Mouse (Mus musculus): ENCODE measurements around the gene Tcf21.

Tcf21 gene

GRCm38 (mm10) chr10:22819871-22820590, at the start of gene Tcf21:
Gene Tcf21, minus strand, starts transcription at chr10:22820174.
- no peak for DNase-seq (ENCODE audit: low read depth, low spot score)

GRCm38 (mm10) chr10:22868386-22868918, 48.5 kb upstream of the Tcf21 start:
- no peak for DNase-seq (ENCODE audit: low read depth, low spot score)

- DNase-seq (ENCODE audit: low read depth, low spot score) = no peak
Observed at GRCm38 (mm10) chr10:22867210-22867609, 47.2 kb upstream of the Tcf21 start.

GRCm38 (mm10) chr10:22858111-22858510, 38.1 kb upstream of the Tcf21 start:
- peak; percentile 4 for DNase-seq (ENCODE audit: low read depth, low spot score)

- no peak for DNase-seq (ENCODE audit: low read depth, low spot score)
Observed at GRCm38 (mm10) chr10:22854330-22854729, 34.4 kb upstream of the Tcf21 start.

GRCm38 (mm10) chr10:22845351-22845750, 25.4 kb upstream of the Tcf21 start:
- no peak for DNase-seq (ENCODE audit: low read depth, low spot score)

GRCm38 (mm10) chr10:22844731-22845130, 24.8 kb upstream of the Tcf21 start:
- DNase-seq (ENCODE audit: low read depth, low spot score) = no peak

GRCm38 (mm10) chr10:22843440-22844361, 23.7 kb upstream of the Tcf21 start:
- no peak for DNase-seq (ENCODE audit: low read depth, low spot score)

GRCm38 (mm10) chr10:22842781-22843439, 22.9 kb upstream of the Tcf21 start:
- DNase-seq (ENCODE audit: low read depth, low spot score) = no peak

GRCm38 (mm10) chr10:22842113-22842512, 22.1 kb upstream of the Tcf21 start:
- DNase-seq (ENCODE audit: low read depth, low spot score) = no peak

GRCm38 (mm10) chr10:22826244-22826643, 6.3 kb upstream of the Tcf21 start:
- no peak for DNase-seq (ENCODE audit: low read depth, low spot score)

- no peak for DNase-seq (ENCODE audit: low read depth, low spot score)
Observed at GRCm38 (mm10) chr10:22822896-22823295, 2.9 kb upstream of the Tcf21 start.

GRCm38 (mm10) chr10:22822486-22822885, 2.5 kb upstream of the Tcf21 start:
- DNase-seq (ENCODE audit: low read depth, low spot score) = no peak

GRCm38 (mm10) chr10:22821709-22822108, 1.7 kb upstream of the Tcf21 start:
- no peak for DNase-seq (ENCODE audit: low read depth, low spot score)

GRCm38 (mm10) chr10:22821267-22821666, 1.3 kb upstream of the Tcf21 start:
- no peak for DNase-seq (ENCODE audit: low read depth, low spot score)

- DNase-seq (ENCODE audit: low read depth, low spot score) = no peak
Observed at GRCm38 (mm10) chr10:22820841-22821240, 867 bp upstream of the Tcf21 start.

GRCm38 (mm10) chr10:22819239-22819870, 619 bp downstream of the Tcf21 start:
- DNase-seq (ENCODE audit: low read depth, low spot score) = no peak

GRCm38 (mm10) chr10:22818600-22819238, 1.3 kb downstream of the Tcf21 start:
- no peak for DNase-seq (ENCODE audit: low read depth, low spot score)

GRCm38 (mm10) chr10:22817976-22818375, 2.0 kb downstream of the Tcf21 start:
- DNase-seq (ENCODE audit: low read depth, low spot score) = no peak

- DNase-seq (ENCODE audit: low read depth, low spot score) = no peak
Observed at GRCm38 (mm10) chr10:22817561-22817960, 2.4 kb downstream of the Tcf21 start.

GRCm38 (mm10) chr10:22816237-22816762, 3.7 kb downstream of the Tcf21 start:
- no peak for DNase-seq (ENCODE audit: low read depth, low spot score)

Data from CD4-positive, CD25-positive, alpha-beta regulatory T cell, adult 2 months (primary cell).